21 mouse cellular contexts compared by ENCODE assay signal in genomic region chr19:6679392-6680307, GRCm38 (mm10).
DNase-seq lines count a peak whose midpoint lies in the region; ATAC-seq and TF ChIP-seq lines count a peak whose summit lies in the region.
"Had no signal": no experiment of that assay in that cellular context is flagged by ENCODE, and none has a peak within 500 bp of the region (broad histone marks: within the 10 kb centered on the region; RNA-seq: fewer than 3 reads in every experiment).

No protein-coding gene starts in this region.

- H3K4me2 ChIP-seq in lung, embryonic 14.5 days, result no peak overlapping the region
- H3K4me2 ChIP-seq: embryonic facial prominence, embryonic 13.5 days; hindbrain, embryonic 15.5 days; liver, embryonic 11.5 days; neural tube, embryonic 13.5 days had no signal

- no peak for TF ChIP-seq CTCF in lung, embryonic 14.5 days (IDR thresholded peaks at IDR 0.05; ENCODE audit: low read depth)
- no peak for TF ChIP-seq CTCF in lung, adult 2 months (IDR thresholded peaks at IDR 0.05; ENCODE audit: insufficient read depth, low read length)
- no peak for TF ChIP-seq CTCF in brain, embryonic 14.5 days (IDR thresholded peaks at IDR 0.05; ENCODE audit: borderline replicate concordance, extremely low read depth, insufficient read depth, insufficient read length)

- H3K4me3 ChIP-seq in lung, embryonic 14.5 days (ENCODE audit: low read depth, low read length), result no peak overlapping the region
- H3K4me3 ChIP-seq in lung, adult 2 months (replicated peaks; ENCODE audit: extremely low read depth, low read depth, low read length), result no peak overlapping the region
- H3K4me3 ChIP-seq: embryonic facial prominence, embryonic 13.5 days; hindbrain, embryonic 15.5 days; left cerebral cortex, adult 2 months; limb, embryonic 10.5 days; neural tube, embryonic 13.5 days had no signal

- no peaks in the 10 kb centered on the region for H3K27me3 ChIP-seq in lung, embryonic 14.5 days (ENCODE audit: insufficient read depth, low read length)
- H3K27me3 ChIP-seq in splenic B cell, adult 2 months (ENCODE audit: control insufficient read depth, insufficient read depth, low read length, poor library complexity, severe bottlenecking), result no peaks in the 10 kb centered on the region
- H3K27me3 ChIP-seq: embryonic facial prominence, embryonic 13.5 days; hindbrain, embryonic 15.5 days; neural tube, embryonic 13.5 days had no signal

- H3K27ac ChIP-seq in lung, embryonic 14.5 days (ENCODE audit: low read depth), result no peak overlapping the region
- H3K27ac ChIP-seq: embryonic facial prominence, embryonic 13.5 days; hindbrain, embryonic 15.5 days; kidney, postnatal 0 days; left cerebral cortex, adult 2 months; limb, embryonic 10.5 days; neural tube, embryonic 13.5 days had no signal

- no peaks in the 10 kb centered on the region for H3K9me3 ChIP-seq in lung, embryonic 14.5 days (ENCODE audit: low read depth, low read length)
- H3K9me3 ChIP-seq: embryonic facial prominence, embryonic 13.5 days; hindbrain, embryonic 15.5 days; limb, embryonic 10.5 days; neural tube, embryonic 13.5 days had no signal

- TF ChIP-seq POLR2A in lung, adult 2 months (IDR thresholded peaks at IDR 0.05; ENCODE audit: borderline replicate concordance, extremely low read depth, low read depth, low read length), result no peak
- no peak for TF ChIP-seq POLR2A in brain, embryonic 14.5 days (IDR thresholded peaks at IDR 0.05; ENCODE audit: borderline replicate concordance, extremely low read depth, insufficient read depth, insufficient read length, poor library complexity, severe bottlenecking)

- no peak overlapping the region for H3K9ac ChIP-seq in lung, embryonic 14.5 days
- H3K9ac ChIP-seq: embryonic facial prominence, embryonic 13.5 days; hindbrain, embryonic 15.5 days; neural tube, embryonic 13.5 days had no signal

- WGBS in lung, embryonic 14.5 days, result 34% methylated on average over 12 of the region's 14 CpGs
- WGBS in lung, adult 2 months, result 44% methylated on average over 12 of the region's 14 CpGs

- no peak for ATAC-seq in lung, embryonic 14.5 days (ENCODE audit: insufficient read depth)
- ATAC-seq: Patski had no signal

- no peaks in the 10 kb centered on the region for H3K4me1 ChIP-seq in lung, embryonic 14.5 days (ENCODE audit: insufficient read depth)
- H3K4me1 ChIP-seq in lung, adult 2 months (ENCODE audit: control insufficient read depth, insufficient read depth, low read length), result no peaks in the 10 kb centered on the region
- H3K4me1 ChIP-seq: embryonic facial prominence, embryonic 13.5 days; hindbrain, embryonic 15.5 days; limb, embryonic 10.5 days; neural tube, embryonic 13.5 days had no signal

- DNase-seq in lung, embryonic 14.5 days, result peak; percentile 29
- no peak for DNase-seq in lung, adult 2 months
- DNase-seq in ES-CJ7 (ENCODE audit: low read depth, low spot score), result peak; percentile 67
- DNase-seq in brain, embryonic 14.5 days (ENCODE audit: low read depth), result peak; percentile 53
- DNase-seq in splenic B cell, adult 2 months (ENCODE audit: low read depth, low spot score), result peak; percentile 76
- no peak for DNase-seq in urinary bladder, postnatal 4 days (ENCODE audit: low spot score in 2 of 2)
- DNase-seq in heart, adult 18-20 months, result no peak
- DNase-seq: adrenal gland, postnatal 36 days; cerebellum, postnatal 10 days; gastrocnemius, postnatal 14 days; kidney, adult 11 months; right cerebral cortex, postnatal 14 days; thymus, postnatal 25 days had no signal

- no peaks in the 10 kb centered on the region for H3K36me3 ChIP-seq in lung, embryonic 14.5 days (ENCODE audit: insufficient read depth)
- H3K36me3 ChIP-seq in splenic B cell, adult 2 months (ENCODE audit: control insufficient read depth, insufficient read depth, low read length, poor library complexity, severe bottlenecking), result no peaks in the 10 kb centered on the region
- H3K36me3 ChIP-seq: embryonic facial prominence, embryonic 13.5 days; hindbrain, embryonic 15.5 days; limb, embryonic 10.5 days; neural tube, embryonic 13.5 days had no signal

Comparison
In these comparisons a context has a peak if more than half of its experiments do, and no peak if none do; other contexts are left out.
1. DNase-seq: peak in lung, embryonic 14.5 days (single experiment), ES-CJ7 (single experiment), brain, embryonic 14.5 days (single experiment) and splenic B cell, adult 2 months (single experiment); none in lung, adult 2 months (single experiment), urinary bladder, postnatal 4 days (0 of 2) and heart, adult 18-20 months (0 of 2).